Mouse (Mus musculus): ENCODE results near the gene Evl. TPM values are rescaled to one million over a fixed set of nuclear protein-coding genes. Genes with fewer than 3 reads are reported as not detected.

Evl gene
- polyA plus RNA-seq, 1 experiment = 219 TPM

DNA sequence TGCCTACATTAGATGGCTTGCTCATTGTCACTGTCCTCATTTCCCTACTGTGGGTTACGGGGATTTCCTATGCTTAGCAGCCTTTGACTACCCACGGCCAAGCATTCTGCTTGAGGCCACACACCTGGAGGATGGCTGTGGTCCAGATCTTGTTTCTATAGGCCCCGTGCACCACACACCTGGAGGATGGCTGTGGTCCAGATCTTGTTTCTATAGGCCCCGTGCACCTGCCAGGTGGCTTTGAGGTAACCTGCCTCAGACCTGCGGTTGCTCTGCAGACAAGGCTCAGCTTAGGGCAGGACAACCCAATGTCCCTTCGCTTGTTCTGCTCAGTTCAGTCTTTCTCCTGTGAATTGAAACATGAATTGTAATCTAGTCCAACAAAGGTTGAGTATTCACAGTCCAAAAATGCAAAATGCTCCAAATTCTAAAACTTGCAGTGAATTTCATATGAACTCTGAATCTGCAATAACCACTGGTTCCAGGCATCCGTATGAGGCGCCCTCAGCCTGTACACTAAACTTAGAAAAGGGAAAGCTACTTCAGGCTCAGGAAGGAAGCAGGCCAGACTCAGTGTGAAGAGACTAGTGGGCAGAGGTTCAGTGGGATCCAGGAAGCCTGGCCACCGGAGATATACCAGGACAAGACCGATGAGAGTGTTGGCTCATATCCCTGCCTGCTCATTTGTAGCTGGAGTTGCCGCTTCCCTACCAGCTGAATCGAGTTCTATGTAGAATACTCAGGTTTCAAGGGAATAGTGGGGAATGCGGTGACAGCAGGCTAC is 127.9 kb downstream of the Evl start:
- Histone ChIP-seq H3K27ac (ENCODE audit: insufficient read depth, low read depth, low read length) (no peak overlapping the region), H3K4me3 (ENCODE audit: insufficient read depth, low read length) (no peak overlapping the region), H3K4me1 (ENCODE audit: control insufficient read depth, insufficient read depth, low read length) (no peaks in the 10 kb centered on the region)
- TF ChIP-seq CTCF (IDR thresholded peaks at IDR 0.05; ENCODE audit: low read depth, low read length) = no peak
- no peak for TF ChIP-seq POLR2A (IDR thresholded peaks at IDR 0.05; ENCODE audit: borderline replicate concordance, low read depth, low read length)

DNA sequence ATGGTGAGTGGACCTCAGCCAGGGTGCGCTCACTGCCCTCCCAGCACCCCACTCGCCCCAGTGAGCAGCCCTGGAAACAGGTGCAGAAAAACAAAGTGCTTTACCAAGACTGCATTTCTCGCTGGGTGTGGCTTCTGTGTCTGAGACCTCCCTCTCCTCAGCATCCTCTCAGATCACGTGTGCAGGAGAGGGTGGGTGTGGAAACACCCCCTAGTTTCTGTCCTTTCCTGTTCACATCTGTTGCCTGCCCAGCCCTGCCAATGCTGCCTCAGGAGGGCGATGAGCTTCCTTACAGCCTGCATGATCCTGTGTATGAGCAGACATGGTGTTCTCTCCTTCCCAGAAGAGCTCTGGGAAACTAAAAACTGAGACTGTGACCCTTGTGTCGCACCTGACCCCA is 131.9 kb downstream of the Evl start:
- TF ChIP-seq POLR2A (IDR thresholded peaks at IDR 0.05; ENCODE audit: borderline replicate concordance, low read depth, low read length) (no peak), CTCF (IDR thresholded peaks at IDR 0.05; ENCODE audit: low read depth, low read length) (no peak)
- H3K4me1 ChIP-seq (ENCODE audit: control insufficient read depth, insufficient read depth, low read length) = no peaks in the 10 kb centered on the region
- no peak overlapping the region for H3K27ac ChIP-seq (ENCODE audit: insufficient read depth, low read depth, low read length)
- H3K4me3 ChIP-seq (ENCODE audit: insufficient read depth, low read length) = no peak overlapping the region

DNA sequence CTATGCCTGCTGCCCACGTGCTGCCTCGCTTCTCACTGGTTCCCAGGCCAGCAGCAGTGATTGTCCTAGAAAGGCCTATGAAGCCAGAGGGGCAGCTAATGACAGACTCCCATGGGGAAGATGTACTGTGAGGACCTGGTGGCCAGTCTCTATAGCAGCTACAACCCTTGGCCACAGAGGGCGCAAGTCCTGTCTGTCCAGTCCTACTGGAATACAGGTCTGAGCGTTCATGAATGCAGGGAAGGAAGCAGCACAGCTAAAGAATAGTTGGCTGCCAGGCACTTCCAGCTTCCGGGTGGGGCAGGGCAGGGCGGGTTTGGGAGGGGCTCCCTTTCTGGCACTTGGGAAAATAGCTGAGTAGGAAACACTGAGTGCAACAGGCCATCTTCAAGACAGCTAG is 132.4 kb downstream of the Evl start:
- Histone ChIP-seq H3K27ac (ENCODE audit: insufficient read depth, low read depth, low read length) (no peak overlapping the region), H3K4me3 (ENCODE audit: insufficient read depth, low read length) (no peak overlapping the region), H3K4me1 (ENCODE audit: control insufficient read depth, insufficient read depth, low read length) (no peaks in the 10 kb centered on the region)
- TF ChIP-seq POLR2A (IDR thresholded peaks at IDR 0.05; ENCODE audit: borderline replicate concordance, low read depth, low read length) (no peak), CTCF (IDR thresholded peaks at IDR 0.05; ENCODE audit: low read depth, low read length) (no peak)

DNA sequence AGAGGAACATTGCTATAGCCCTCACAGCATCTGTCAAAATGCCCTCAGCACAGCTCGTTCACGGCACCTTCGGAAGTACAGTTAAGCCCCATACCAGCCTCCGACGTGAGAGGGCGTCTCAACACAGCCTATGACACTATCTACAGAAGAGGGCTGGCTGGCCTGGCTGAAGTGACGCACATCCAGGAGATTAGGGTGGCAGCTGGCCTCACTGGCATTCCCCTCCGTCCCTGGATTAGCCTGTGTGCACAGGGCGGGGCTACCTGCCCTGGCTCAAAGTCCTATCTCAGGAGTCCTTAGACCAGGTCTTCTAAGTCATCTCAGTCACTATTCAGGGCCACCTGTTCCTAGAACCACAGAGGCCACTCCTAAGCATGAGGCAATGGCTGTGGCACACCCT is 134.6 kb downstream of the Evl start:
- no peak overlapping the region for H3K27ac ChIP-seq (ENCODE audit: insufficient read depth, low read depth, low read length)
- TF ChIP-seq CTCF (IDR thresholded peaks at IDR 0.05; ENCODE audit: low read depth, low read length) = no peak
- TF ChIP-seq POLR2A (IDR thresholded peaks at IDR 0.05; ENCODE audit: borderline replicate concordance, low read depth, low read length) = no peak
- no peaks in the 10 kb centered on the region for H3K4me1 ChIP-seq (ENCODE audit: control insufficient read depth, insufficient read depth, low read length)
- no peak overlapping the region for H3K4me3 ChIP-seq (ENCODE audit: insufficient read depth, low read length)

DNA sequence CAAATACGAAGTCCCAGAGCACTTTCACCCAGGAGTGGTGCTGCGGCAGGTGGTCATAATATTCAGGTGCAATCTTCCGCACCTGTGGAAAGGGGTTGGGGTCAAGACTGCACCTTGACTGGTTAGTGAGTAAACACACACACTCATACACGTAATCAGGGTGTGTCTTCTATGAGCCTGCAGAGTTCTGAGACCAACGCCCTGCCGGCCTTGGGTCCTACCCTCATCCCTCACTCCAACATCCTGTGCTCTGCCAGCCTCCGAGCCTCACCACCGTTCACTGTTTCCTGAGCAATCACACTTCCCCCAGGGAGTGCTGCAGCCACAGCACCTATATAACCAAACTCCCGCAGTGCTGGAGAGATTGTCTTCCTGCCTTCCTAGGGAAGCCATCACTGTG is 136.0 kb downstream of the Evl start:
- no peak overlapping the region for H3K4me3 ChIP-seq (ENCODE audit: insufficient read depth, low read length)
- no peaks in the 10 kb centered on the region for H3K4me1 ChIP-seq (ENCODE audit: control insufficient read depth, insufficient read depth, low read length)
- H3K27ac ChIP-seq (ENCODE audit: insufficient read depth, low read depth, low read length) = no peak overlapping the region
- TF ChIP-seq POLR2A (IDR thresholded peaks at IDR 0.05; ENCODE audit: borderline replicate concordance, low read depth, low read length) (no peak), CTCF (IDR thresholded peaks at IDR 0.05; ENCODE audit: low read depth, low read length) (no peak)

DNA sequence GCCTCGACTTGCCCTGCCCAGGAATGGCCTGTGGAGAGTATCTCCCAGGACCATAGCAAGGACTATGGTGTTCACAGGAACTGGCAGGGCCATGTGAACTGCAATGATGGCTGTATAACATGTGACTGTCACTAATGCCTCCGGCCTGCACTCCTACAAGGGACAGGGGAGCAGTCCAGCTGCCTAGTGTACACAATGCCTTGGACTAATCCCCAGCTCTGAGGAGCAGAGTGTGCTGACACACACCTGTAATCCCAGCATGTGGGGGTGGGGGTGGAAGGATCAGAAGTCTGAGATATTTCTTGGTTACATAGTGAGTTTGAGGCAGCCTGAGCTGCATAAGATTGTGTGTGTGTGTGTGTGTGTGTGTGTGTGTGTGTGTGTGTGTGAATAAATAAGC is 139.1 kb downstream of the Evl start:
- Histone ChIP-seq H3K4me3 (ENCODE audit: insufficient read depth, low read length) (no peak overlapping the region), H3K27ac (ENCODE audit: insufficient read depth, low read depth, low read length) (no peak overlapping the region), H3K4me1 (ENCODE audit: control insufficient read depth, insufficient read depth, low read length) (no peaks in the 10 kb centered on the region)
- TF ChIP-seq POLR2A (IDR thresholded peaks at IDR 0.05; ENCODE audit: borderline replicate concordance, low read depth, low read length) = no peak
- no peak for TF ChIP-seq CTCF (IDR thresholded peaks at IDR 0.05; ENCODE audit: low read depth, low read length)

DNA sequence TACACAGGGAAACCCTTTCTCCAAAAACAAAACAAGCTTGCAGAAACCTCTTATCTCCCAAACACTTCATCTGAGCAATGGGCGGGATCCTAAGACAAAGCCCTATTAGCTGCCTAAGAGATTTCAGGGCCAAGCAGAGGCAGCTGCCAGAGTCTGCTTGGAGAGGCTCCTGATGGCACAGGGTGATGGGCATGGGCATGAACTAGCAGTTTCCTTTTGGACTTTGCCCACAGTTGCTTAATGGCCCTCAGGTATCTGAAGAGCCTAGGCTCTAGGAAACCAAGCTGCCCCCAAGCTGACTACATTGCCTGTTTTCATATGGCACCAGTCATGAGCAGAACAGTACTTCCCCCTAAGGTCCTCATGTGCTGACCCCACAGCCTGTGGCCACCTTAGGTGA is 139.7 kb downstream of the Evl start:
- Histone ChIP-seq H3K27ac (ENCODE audit: insufficient read depth, low read depth, low read length) (no peak overlapping the region), H3K4me3 (ENCODE audit: insufficient read depth, low read length) (no peak overlapping the region), H3K4me1 (ENCODE audit: control insufficient read depth, insufficient read depth, low read length) (no peaks in the 10 kb centered on the region)
- TF ChIP-seq CTCF (IDR thresholded peaks at IDR 0.05; ENCODE audit: low read depth, low read length) = no peak
- no peak for TF ChIP-seq POLR2A (IDR thresholded peaks at IDR 0.05; ENCODE audit: borderline replicate concordance, low read depth, low read length)

DNA sequence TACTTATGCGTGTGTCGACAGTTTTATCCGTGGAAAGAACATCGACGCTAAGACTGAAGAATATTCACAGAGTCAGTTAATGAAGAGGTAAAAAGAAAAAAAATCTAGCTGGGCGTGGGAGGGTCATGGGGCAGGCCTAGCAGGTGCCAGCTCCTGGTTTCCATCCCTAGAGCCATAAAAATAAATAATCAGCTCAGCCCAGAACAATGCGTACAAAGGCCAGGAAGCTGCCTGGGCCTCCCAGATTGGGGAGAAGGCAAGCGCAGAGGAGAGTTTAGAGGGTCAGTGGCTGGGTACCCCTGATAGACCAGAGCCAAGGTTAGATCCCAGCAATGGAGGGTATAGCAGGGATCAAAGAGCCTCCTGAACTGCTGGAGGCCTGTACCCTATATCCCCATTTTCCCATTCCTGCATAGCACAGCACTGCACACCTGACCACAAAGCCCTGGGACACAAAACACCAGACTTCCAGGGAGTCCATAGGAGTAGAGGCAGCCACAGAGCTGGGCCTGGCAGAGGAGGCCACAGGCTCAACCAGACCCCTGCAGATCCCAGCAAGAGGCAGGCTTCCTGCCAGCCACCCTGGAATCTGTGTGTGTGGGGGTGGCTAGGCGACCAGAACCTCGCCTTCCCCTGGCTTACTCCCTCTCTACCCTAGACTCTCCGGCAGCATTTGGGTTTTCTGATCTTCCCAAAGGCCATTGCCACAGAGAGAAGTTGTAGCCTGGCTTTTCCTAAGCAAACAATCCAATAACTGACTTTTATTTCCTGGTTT is 144.4 kb downstream of the Evl start:
- TF ChIP-seq CTCF (IDR thresholded peaks at IDR 0.05; ENCODE audit: low read depth, low read length) = no peak
- Histone ChIP-seq H3K4me1 (ENCODE audit: control insufficient read depth, insufficient read depth, low read length) (peaks cover 10% of the 10 kb centered on the region), H3K27ac (ENCODE audit: insufficient read depth, low read depth, low read length) (no peak overlapping the region), H3K4me3 (ENCODE audit: insufficient read depth, low read length) (no peak overlapping the region)

DNA sequence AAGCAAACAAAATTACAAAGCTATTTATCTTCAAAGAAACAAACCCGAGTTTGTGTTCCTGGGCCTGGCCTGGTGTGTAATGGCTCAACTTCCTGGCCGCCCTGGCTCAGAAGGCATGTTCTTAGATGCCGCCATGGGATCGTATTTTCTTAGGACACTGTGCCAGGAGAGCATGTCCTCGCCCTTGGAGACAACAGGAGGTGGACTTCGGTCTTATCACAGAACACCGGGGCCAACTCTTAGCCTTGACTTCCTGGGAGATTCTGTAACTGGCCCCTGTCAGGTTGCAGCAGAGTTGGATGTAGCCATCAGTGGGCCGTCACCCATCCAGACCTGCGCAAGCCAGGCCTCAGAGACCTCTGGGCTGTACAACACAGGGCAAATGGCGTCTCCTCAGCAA is 145.1 kb downstream of the Evl start:
- H3K4me1 ChIP-seq (ENCODE audit: control insufficient read depth, insufficient read depth, low read length) = peaks cover 10% of the 10 kb centered on the region
- no peak overlapping the region for H3K27ac ChIP-seq (ENCODE audit: insufficient read depth, low read depth, low read length)
- no peak overlapping the region for H3K4me3 ChIP-seq (ENCODE audit: insufficient read depth, low read length)
- TF ChIP-seq POLR2A (IDR thresholded peaks at IDR 0.05; ENCODE audit: borderline replicate concordance, low read depth, low read length) (no peak), CTCF (IDR thresholded peaks at IDR 0.05; ENCODE audit: low read depth, low read length) (no peak)

DNA sequence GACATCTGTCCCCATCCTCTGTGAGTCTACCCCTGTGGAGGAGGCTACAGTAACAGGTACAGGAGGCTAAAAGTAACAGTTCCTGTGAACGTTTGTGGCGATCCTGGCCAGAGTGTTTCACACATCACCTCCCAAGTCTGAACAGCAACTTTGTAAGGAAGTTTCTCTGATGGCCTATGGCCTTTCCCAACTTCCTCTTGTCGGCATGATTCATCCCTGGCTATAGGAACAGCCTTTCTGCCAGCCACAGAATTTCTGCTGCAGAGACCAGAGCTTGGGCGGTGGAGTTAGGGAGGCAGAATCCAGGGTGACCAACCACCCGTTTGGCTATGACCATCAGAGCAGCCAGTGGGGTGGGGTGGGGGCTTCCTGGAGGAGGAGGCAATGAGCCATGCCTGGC is 145.5 kb downstream of the Evl start:
- TF ChIP-seq CTCF (IDR thresholded peaks at IDR 0.05; ENCODE audit: low read depth, low read length) = no peak
- TF ChIP-seq POLR2A (IDR thresholded peaks at IDR 0.05; ENCODE audit: borderline replicate concordance, low read depth, low read length) = no peak
- Histone ChIP-seq H3K4me1 (ENCODE audit: control insufficient read depth, insufficient read depth, low read length) (peaks cover 10% of the 10 kb centered on the region), H3K4me3 (ENCODE audit: insufficient read depth, low read length) (no peak overlapping the region), H3K27ac (ENCODE audit: insufficient read depth, low read depth, low read length) (no peak overlapping the region)
